Comparison of ENCODE assay signal across 17 mouse cellular contexts in the genomic region with DNA sequence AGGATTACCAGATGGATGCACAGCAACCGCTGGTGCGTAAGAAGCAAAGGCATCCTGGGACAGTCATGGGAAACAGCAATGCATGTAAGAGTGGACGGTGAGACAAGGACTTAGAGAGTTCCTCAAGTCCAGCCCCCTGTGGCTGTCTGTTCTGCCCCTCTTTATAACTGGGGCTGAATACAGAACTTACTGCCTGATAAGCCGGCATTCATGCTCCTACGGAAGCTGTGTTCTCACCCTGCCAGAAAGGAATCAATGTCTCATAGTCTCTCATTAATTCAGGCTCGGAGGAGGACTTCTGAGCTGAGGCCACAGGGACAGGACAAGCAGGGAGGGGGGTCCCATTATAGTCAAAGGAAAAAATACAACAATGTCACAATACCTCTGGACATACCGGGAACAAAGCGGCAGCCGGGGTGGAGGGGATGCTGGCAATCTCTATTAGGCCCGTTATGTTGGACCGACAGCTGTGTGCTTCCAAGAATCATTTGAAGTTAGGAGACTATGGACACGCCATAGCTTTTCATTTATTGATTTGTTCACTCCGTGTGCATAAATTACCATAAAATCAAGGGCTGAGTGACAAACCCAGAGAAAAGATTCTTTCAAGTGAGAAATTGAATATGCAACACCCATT. TPM values are rescaled to one million over a fixed set of nuclear protein-coding genes. Genes with fewer than 3 reads are reported as not detected.
DNase-seq lines count a peak whose midpoint lies in the region; ATAC-seq lines count a peak whose summit lies in the region.
"Had no signal": no experiment of that assay in that cellular context is flagged by ENCODE, and none has a peak within 500 bp of the region (broad histone marks: within the 10 kb centered on the region; RNA-seq: fewer than 3 reads in every experiment).

No protein-coding gene starts in this region.

- DNase-seq in embryo, embryonic 10.5 days (ENCODE audit: low spot score) = peak; percentile 79
- peak; percentile 84 for DNase-seq in forebrain, embryonic 11.5 days (ENCODE audit: low spot score)
- DNase-seq in midbrain, embryonic 14.5 days = peak; percentile 82
- no peak for DNase-seq in heart, postnatal 25 days (ENCODE audit: low spot score)
- DNase-seq in B cell, adult 2 months = no peak
- DNase-seq in thymus, postnatal 36 days = no peak
- DNase-seq in T-cell, adult 2 months (ENCODE audit: low spot score) = no peak
- DNase-seq: adrenal gland, postnatal 25 days; cerebellum, postnatal 14 days; kidney, adult 9 months; right cerebral cortex, postnatal 4 days had no signal

- H3K9me3 ChIP-seq in forebrain, embryonic 11.5 days (ENCODE audit: control insufficient read depth, low read length) = no peaks in the 10 kb centered on the region
- no peaks in the 10 kb centered on the region for H3K9me3 ChIP-seq in hindbrain, embryonic 13.5 days
- H3K9me3 ChIP-seq in midbrain, embryonic 14.5 days (ENCODE audit: control insufficient read depth, low read length) = no peaks in the 10 kb centered on the region
- H3K9me3 ChIP-seq: embryonic facial prominence, embryonic 15.5 days; heart, embryonic 12.5 days; lung, embryonic 15.5 days had no signal

- ATAC-seq in forebrain, embryonic 11.5 days (replicated peaks; ENCODE audit: low FRiP score) = peak; percentile 93
- peak; percentile 85 for ATAC-seq in hindbrain, embryonic 13.5 days (ENCODE audit: low FRiP score)
- peak; percentile 87 for ATAC-seq in midbrain, embryonic 14.5 days (ENCODE audit: low FRiP score, low TSS enrichment)

- no peaks in the 10 kb centered on the region for H3K27me3 ChIP-seq in forebrain, embryonic 11.5 days (ENCODE audit: control insufficient read depth, insufficient read depth, low read length)
- no peaks in the 10 kb centered on the region for H3K27me3 ChIP-seq in hindbrain, embryonic 13.5 days
- H3K27me3 ChIP-seq in midbrain, embryonic 14.5 days (ENCODE audit: control insufficient read depth, insufficient read depth, low read length) = no peaks in the 10 kb centered on the region
- H3K27me3 ChIP-seq: embryonic facial prominence, embryonic 15.5 days; heart, embryonic 12.5 days; lung, embryonic 15.5 days had no signal

- intact Hi-C loops in heart, postnatal 25 days (cut with DNase I) = no loop called here

- H3K4me1 ChIP-seq in forebrain, embryonic 11.5 days (replicated peaks; ENCODE audit: control insufficient read depth, insufficient read depth, low read length) = peaks cover 34% of the 10 kb centered on the region
- peaks cover 56% of the 10 kb centered on the region for H3K4me1 ChIP-seq in hindbrain, embryonic 13.5 days (replicated peaks)
- peaks cover 54% of the 10 kb centered on the region for H3K4me1 ChIP-seq in midbrain, embryonic 14.5 days (ENCODE audit: control insufficient read depth, insufficient read depth, low read length)
- H3K4me1 ChIP-seq: embryonic facial prominence, embryonic 15.5 days; heart, embryonic 12.5 days; lung, embryonic 15.5 days had no signal

- peak overlapping the region; percentile 11; the same call in 1 of the 2 replicates for H3K4me2 ChIP-seq in forebrain, embryonic 11.5 days (ENCODE audit: low read depth, low read length, severe bottlenecking)
- H3K4me2 ChIP-seq in hindbrain, embryonic 13.5 days = peak overlapping the region; percentile 41
- peak overlapping the region; percentile 43 for H3K4me2 ChIP-seq in midbrain, embryonic 14.5 days (ENCODE audit: low read length)
- H3K4me2 ChIP-seq: embryonic facial prominence, embryonic 15.5 days; heart, embryonic 12.5 days; lung, embryonic 15.5 days had no signal

- H3K36me3 ChIP-seq in forebrain, embryonic 11.5 days (ENCODE audit: control insufficient read depth, insufficient read depth, low read length) = no peaks in the 10 kb centered on the region
- H3K36me3 ChIP-seq in hindbrain, embryonic 13.5 days = no peaks in the 10 kb centered on the region
- H3K36me3 ChIP-seq in midbrain, embryonic 14.5 days (ENCODE audit: control insufficient read depth, insufficient read depth, low read length) = no peaks in the 10 kb centered on the region
- H3K36me3 ChIP-seq: embryonic facial prominence, embryonic 15.5 days; heart, embryonic 12.5 days; lung, embryonic 15.5 days had no signal

- no peak overlapping the region for H3K4me3 ChIP-seq in forebrain, embryonic 11.5 days (ENCODE audit: low read depth, low read length)
- H3K4me3 ChIP-seq in hindbrain, embryonic 13.5 days = peak overlapping the region; percentile 1; the same call in 1 of the 2 replicates
- H3K4me3 ChIP-seq in midbrain, embryonic 14.5 days (replicated peaks; ENCODE audit: low read depth, low read length) = no peak overlapping the region; the same call in 1 of the 2 replicates
- H3K4me3 ChIP-seq: embryonic facial prominence, embryonic 15.5 days; heart, embryonic 12.5 days; lung, embryonic 15.5 days had no signal

- peak overlapping the region; percentile 35 for H3K9ac ChIP-seq in forebrain, embryonic 11.5 days (ENCODE audit: low read length)
- H3K9ac ChIP-seq in hindbrain, embryonic 13.5 days = no peak overlapping the region
- no peak overlapping the region; the same call in 1 of the 2 replicates for H3K9ac ChIP-seq in midbrain, embryonic 14.5 days (replicated peaks; ENCODE audit: low read length)
- H3K9ac ChIP-seq: embryonic facial prominence, embryonic 15.5 days; heart, embryonic 12.5 days; lung, embryonic 15.5 days had no signal

- 15% methylated on average over 13 of the region's 13 CpGs for WGBS in forebrain, embryonic 11.5 days
- WGBS in hindbrain, embryonic 13.5 days = 19% methylated on average over 13 of the region's 13 CpGs
- WGBS in midbrain, embryonic 14.5 days = 3% methylated on average over 13 of the region's 13 CpGs

- peak overlapping the region; percentile 94 for H3K27ac ChIP-seq in forebrain, embryonic 11.5 days (ENCODE audit: low read depth, low read length)
- peak overlapping the region; percentile 68 for H3K27ac ChIP-seq in hindbrain, embryonic 13.5 days
- peak overlapping the region; percentile 81 for H3K27ac ChIP-seq in midbrain, embryonic 14.5 days (replicated peaks; ENCODE audit: low read depth, low read length)
- H3K27ac ChIP-seq: embryonic facial prominence, embryonic 15.5 days; lung, embryonic 15.5 days had no signal

RNA-seq across cellular contexts. Expression of a gene that starts 15.7 kb away (rescaled TPM):
- polyA plus RNA-seq in forebrain, embryonic 11.5 days (2014; fragmentation: Nextera tagmentation; extraction: Ambion mirVana) = 38.5 and 39.2 TPM in 2 replicates
- polyA plus RNA-seq in hindbrain, embryonic 13.5 days (2015; fragmentation: Nextera tagmentation; extraction: Ambion mirVana) = 39.6 and 43.2 TPM in 2 replicates
- 49.1 and 53.6 TPM in 2 replicates for polyA plus RNA-seq in midbrain, embryonic 14.5 days (2014; fragmentation: Nextera tagmentation; extraction: Ambion mirVana)
- total RNA-seq in heart, postnatal 25 days (2021) = not detected
- total RNA-seq: adrenal gland, postnatal 25 days; gastrocnemius, adult 18-20 months; MEL had no signal

Comparison
In these comparisons a context has a peak if more than half of its experiments do, and no peak if none do; other contexts are left out.
1. DNase-seq: peak in embryo, embryonic 10.5 days (single experiment), forebrain, embryonic 11.5 days (single experiment) and midbrain, embryonic 14.5 days (single experiment); none in heart, postnatal 25 days (single experiment), B cell, adult 2 months (0 of 2), thymus, postnatal 36 days (0 of 2) and T-cell, adult 2 months (single experiment).
2. Peak in every context shown above with its lines, with median percentiles within 50 percentile points of each other: ATAC-seq, H3K27ac ChIP-seq and H3K4me2 ChIP-seq.